Mouse (Mus musculus) hematopoietic stem cell, adult 5-6 weeks (primary cell): ENCODE results near the gene Efemp2. TPM values are rescaled to one million over a fixed set of nuclear protein-coding genes. Genes with fewer than 3 reads are reported as not detected.

Source experiments
- ATAC-seq, 2 experiments: fragments of 125-278 bp in 1 of 2; replicated peaks in 1 of 2; 2 replicates each; pipeline ENCODE4 v1.8.0; 2016 to 2017; ENCODE audit warnings: inconsistent platforms in 2 of 2, mild to moderate bottlenecking in 2 of 2, moderate number of reproducible peaks in 2 of 2, low read depth in 1 of 2, moderate TSS enrichment in 1 of 2; ENCODE audit not compliant: low FRiP score in 2 of 2, poor library complexity in 2 of 2, severe bottlenecking in 2 of 2, insufficient read depth in 1 of 2, low TSS enrichment in 1 of 2
- total RNA-seq: library from RNA; stranded (forward); fragments of 172-1452, 232-1000 nt; gene quantifications from 2 replicates; pipeline ENCODE4 v1.2.3, GENCODE M21; 2017

The Efemp2 gene
- total RNA-seq, 1 experiment from 2014 or later = not detected

DNA sequence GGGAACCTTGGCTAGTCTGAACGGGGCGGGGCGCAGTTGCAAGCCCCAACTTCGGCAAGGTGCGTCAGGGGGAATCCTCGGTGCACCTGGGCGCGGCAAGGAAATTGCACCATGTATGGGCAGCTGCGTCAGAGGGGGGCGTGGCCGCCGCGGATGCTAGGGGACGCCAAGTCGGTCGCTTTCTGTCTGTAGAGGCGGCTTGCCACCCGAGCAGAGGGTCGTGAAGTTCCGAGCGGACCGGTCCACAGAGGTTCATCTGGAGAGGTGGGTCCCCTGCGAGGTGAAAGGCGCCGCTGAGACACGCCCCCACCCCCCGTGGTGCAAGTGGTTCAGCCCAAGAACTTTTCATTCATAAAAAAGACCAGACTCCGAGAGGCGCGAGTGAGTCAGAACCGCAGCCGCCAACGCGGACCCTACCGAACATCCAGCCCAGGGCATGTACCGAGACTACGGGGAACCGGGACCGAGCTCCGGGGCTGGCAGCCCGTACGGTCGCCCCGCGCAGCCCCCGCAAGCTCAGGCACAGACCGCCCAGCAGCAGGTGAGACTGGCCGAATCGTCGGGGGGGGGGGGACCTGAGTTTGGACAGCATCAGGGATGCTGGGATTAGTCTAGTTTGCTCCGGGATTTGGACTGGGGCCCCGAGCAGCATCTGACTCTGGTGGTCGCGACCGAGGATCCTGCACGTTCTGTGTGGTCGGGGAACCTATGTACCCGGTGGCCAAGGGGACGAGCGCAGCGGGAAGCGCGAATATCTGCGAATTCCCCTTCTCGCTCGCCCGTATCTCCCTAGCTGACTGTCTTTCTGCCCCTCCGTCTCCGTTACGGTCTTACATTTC, 26.0 kb upstream of the Efemp2 start, which contains the start of gene Fosl1:
TSS of gene Fosl1 (plus strand) at position 33 of the 839 bp plus-strand sequence.
- peak; percentile 79 to 82 for ATAC-seq

DNA sequence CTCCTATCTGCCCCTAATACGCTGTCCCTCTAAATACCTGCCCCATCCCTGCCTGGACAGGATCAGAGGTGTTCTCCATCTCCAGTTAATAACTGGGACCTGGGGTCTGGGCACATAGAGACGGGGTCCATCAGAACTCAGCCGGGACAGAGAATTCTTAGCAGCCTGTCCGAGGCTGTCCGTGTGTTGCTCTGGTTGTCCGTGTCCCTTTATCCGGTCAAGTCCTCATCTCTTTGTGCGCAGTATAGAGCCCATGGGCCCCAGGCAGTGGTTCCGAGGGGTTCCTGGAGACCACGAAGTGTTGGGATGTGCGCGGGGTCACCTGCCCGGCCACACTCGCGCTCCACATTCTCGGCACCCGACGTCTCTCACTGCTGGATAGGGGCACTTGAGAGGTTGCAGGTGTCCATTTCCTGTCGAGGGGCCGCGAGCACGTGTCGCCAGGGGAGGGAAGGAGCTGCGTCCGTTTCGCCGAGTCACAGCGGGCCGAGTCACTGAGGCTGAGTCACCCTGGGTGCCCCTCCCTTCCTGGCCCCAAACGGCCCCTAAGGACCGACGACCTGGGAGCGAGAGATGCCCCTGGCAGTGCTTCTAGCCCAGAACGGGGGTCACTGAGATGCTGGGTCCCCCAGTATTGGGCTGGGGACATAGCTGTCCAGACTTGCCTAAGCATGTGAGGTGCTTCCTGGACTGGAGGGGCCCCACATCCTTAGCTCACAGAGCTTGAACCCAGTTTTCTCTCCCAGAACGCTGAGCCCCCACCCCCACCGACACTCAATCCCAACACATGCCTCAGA, 25.2 kb upstream of the Efemp2 start:
- peak; percentile 38 to 63; a peak in 2 of 4 replicates for ATAC-seq

DNA sequence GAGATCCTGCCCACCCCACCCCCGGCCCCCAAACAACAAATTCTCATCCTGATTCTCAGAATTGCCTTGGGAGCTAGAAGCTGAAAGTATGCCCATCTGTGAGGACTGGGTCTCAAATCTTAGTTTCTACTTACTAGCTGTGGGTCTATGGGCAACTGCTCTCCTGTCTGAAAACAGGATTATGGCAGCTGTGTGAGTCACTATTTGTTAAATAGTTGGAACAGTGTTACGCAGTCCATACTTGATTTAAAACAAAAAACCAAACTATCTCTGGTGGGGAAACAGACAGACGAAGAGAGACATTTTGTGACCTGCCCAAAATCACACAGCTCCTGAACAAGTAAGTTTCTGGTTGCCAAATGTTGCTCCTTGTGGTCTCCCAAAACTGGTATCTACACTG, 24.1 kb upstream of the Efemp2 start:
- ATAC-seq = no peak

DNA sequence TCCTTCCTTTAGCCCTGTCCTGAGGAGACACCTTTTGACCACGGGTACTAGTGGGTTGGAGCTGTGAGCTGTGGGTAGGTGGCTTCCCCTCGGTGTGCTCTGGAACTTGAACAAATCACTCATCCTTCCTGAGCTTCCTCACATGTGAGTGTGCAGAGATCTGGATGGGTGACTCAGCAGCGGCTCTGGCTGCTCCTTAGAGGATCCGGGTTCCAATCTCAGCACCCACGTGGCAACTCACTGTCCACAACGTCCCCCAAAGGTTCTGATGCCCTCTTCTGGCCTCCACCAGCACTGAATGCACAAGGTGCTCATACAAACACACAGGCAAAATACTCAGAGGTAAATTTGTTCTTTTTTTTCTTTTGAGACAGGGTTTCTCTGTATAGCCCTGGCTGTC, 22.0 kb upstream of the Efemp2 start:
- ATAC-seq = no peak

DNA sequence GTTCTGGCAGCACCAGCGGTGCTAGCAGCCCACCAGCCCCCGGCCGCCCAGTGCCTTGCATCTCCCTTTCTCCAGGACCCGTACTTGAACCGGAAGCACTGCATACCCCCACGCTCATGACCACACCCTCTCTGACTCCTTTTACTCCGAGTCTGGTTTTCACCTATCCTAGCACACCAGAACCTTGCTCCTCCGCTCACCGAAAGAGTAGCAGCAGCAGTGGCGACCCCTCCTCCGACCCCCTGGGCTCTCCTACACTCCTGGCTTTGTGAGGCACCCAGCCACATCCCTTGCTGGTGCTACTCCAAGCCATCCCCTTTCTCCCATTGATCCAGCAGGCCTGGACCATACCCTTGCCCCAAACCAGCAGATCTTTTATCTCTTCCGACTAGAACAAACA, 18.7 kb upstream of the Efemp2 start:
- no peak for ATAC-seq

DNA sequence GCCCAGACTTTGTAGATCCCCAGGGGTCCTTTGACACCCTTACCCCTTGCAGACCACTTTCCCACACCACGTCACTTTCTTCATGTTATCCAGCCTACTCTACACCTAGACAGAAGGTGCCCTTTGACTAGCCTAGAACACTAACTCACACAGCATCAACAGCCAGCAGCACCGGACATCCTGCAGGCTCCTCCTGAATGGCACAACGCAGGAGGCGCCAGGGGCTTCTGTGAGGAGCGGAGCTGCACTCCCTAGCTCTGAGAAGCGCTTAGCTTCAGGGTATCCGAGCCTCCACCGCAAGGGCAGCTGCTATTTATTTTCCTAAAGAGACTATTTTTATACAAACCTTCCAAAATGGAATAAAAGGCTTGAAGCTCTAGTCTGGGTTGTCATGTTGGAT, 18.2 kb upstream of the Efemp2 start:
- no peak for ATAC-seq

DNA sequence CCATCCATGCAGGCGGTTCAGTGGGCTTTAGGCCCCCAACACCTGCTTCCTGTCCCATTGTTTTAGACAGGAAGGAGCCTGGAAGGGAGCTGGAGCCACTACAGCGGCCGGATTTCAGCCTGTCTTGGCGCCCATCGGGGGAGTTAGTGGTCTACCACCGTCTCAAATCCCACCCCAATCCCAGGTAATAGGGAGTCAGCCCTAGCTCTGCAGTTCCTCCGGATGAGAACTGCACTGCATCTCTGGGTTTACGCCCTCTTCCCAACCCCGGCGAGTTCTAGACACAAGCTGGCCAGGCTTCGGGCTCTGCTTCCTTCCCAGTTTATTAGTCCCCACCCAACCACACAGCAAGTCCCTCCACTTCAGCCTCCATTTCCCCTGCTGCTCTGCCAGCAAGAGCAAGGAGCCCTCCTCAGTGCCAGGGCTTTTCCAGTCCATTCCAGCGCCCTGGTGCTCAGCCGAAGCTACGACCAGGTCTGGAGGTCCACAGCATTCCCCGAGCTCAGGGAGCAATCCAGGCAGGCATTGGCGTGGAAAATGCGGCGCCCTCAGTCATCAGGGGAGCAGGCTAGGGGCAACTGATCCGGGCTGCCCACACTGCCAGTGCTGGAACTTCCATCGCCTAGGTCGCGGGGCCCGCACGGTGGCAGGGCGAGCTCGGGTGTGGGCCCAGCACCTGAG, 17.4 kb upstream of the Efemp2 start:
- no peak for ATAC-seq

DNA sequence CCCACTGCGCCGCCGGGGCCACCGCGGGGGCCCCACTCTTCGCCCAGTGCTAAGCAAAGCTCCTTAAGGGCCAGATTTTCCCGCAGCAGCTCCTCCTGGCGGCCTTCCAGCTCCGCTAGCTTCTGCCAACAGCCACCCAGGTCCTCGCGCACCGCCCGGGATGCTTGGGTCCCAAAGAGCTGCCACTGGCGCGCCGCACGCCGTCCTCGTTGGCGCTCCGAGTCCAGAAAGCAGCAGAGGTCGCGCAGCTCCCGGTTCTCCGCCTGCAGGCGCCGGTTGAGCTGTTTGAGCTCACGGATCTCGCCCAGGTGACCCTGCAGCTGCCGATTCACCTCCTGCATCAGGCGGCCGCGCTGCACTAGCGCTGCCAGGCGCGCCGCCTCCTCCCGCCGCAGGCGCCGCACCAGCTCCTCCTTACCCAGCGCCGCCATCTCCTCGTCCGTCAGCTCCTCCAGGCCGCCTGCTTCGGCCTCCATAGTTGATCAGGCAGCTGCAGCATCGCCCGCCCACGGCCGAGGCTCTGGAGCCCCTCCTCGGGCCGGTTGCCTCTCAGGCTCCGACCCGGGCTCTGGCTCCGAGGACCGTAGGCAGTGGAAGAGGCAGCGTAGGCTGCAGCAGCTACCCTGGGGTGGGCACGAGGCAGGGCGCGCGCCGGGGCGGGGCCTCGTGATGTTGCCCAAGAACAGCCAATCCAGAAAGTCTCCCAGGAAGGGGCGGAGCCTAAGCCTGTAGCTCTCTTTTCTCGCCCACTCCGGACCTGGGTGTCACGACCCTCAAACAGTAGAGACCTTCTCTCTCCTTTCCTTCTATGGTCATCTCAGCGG, 16.6 kb upstream of the Efemp2 start:
- peak; percentile 80 to 81 for ATAC-seq

DNA sequence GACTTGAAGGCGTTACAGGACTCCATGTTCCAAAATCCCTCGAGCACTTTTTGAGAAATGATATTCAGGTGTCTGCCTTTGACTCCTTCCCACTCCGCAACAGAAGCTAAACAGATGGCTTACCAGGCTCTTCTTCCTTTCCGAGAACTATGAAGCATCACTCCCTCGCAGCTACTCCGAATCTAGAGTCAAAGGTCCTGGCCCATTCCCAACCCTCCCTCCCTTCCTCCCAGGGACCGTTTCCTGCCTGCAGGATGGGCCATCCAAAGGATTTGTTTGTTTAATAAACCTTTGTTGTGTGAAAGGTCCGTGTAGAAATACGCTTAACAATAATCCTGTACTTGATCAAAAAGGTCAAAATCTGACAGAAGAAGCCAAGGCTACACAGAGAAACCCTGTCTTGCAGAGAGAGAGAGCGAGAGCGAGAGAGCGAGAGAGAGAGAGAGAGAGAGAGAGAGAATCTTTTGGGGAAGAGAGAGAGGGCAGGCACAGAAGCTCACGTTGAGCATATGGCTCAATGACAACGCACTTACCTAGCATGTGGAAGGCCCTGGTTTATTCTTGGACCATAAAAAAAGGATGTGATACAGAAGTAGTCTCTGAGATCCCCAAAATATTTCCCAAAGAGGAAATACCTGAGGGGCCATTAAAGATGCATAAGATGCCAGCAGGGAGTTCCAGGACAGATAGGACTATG, 15.9 kb upstream of the Efemp2 start, which contains the start of gene Ccdc85b:
TSS of gene Ccdc85b (minus strand) at position 149 of the 697 bp plus-strand sequence.
- ATAC-seq = 0 out of 4 replicates have a peak, but pooled peaks of 1 of the 2 experiments have one; percentile 3

DNA sequence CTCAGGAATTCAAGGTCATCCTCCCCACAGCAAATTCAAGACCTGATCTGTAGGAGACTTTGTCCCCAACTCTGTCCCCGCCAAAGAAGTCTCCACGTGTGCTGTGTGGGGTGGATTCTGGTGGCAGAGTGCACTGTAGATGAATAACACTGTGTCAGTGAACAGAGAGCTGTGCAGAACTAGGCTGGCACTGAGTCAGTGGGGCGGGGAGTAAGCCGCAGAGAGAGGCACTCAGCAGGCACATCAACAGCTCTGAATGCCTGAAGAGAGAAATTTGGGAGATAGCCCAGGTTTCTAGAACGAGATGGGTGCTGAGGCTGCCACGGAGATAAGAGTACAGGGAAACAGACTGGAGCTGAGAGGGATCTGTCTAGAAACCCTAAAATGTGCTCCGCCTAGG, 14.7 kb upstream of the Efemp2 start:
- no peak for ATAC-seq

DNA sequence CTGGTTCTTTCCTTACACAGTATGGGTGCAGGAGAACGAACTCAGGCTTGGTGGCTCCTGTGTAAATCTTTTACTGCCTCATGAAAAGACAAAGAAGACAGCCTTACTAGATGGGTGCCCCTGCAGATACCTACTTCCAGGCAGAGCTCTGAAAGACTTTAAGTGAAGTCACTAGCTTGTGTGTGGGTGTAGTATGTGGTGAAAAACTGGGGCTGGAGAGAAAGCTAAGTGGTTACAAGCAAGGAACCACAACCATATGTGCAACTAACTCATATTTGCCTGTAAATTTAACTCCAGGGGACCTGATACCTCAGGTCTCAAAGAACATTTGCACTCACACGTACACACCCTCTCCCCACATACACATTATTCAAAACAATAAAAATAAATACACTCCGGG, 13.9 kb upstream of the Efemp2 start:
- ATAC-seq = no peak

DNA sequence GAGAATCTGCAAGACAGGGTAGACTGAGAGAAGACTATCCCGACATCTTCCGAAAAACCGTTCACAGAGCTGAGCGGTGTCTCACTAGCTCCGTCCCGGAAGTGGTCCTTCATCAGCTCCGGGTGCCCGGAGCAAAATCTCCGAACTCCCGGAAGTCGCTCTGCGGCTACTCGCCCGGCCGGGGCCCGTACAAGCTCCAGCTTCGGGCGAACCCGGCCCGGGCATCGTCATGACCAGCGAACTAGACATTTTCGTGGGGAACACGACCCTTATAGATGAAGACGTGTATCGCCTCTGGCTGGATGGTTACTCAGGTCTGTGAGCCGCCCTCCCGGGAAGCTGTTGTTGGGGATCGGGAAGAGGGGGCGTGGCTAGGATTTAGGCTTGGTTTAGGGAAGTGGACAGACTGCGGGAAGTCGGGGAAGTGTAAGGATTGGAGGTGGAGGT, 13.3 kb upstream of the Efemp2 start, which contains the start of gene Fibp:
TSS of gene Fibp (plus strand) at position 151 of the 447 bp plus-strand sequence.
- ATAC-seq = peak; percentile 65 to 79

DNA sequence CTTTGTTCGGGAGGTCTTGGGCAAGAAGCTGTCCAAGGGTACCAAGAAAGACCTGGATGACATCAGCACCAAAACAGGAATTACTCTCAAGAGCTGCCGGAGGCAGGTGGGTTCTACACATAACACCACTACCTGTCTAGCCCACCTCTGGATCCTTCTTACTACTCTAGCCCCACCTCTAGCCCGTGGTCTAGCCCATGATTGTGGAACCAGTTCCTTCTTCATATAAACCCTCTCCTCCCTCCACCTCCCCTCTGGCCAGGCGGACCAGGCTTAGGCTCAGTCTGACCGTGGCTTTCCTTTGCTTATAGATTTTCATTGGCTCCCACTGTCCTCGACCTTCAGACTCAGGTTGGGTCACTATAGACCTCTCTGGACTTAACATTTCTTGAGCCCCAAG, 12.3 kb upstream of the Efemp2 start:
- no peak for ATAC-seq

DNA sequence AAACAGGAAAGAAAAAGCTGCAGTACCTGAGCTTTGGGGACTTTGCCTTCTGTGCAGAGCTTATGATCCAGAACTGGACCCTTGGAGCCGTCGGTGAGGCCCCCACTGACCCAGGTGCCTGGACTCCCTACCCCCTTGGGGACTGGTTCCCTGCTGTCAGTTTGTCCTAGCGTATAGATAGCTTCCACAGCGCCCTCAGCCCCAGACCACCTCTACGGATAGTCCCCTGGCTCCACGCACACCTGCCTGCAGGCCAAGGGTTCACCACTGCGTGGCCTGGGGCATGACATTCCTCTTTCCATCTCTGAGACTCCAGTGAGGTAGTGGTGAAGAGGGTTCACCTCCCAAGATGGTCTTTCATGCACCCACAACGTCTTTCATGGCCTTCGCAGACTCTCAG, 10.5 kb upstream of the Efemp2 start:
- ATAC-seq = no peak

DNA sequence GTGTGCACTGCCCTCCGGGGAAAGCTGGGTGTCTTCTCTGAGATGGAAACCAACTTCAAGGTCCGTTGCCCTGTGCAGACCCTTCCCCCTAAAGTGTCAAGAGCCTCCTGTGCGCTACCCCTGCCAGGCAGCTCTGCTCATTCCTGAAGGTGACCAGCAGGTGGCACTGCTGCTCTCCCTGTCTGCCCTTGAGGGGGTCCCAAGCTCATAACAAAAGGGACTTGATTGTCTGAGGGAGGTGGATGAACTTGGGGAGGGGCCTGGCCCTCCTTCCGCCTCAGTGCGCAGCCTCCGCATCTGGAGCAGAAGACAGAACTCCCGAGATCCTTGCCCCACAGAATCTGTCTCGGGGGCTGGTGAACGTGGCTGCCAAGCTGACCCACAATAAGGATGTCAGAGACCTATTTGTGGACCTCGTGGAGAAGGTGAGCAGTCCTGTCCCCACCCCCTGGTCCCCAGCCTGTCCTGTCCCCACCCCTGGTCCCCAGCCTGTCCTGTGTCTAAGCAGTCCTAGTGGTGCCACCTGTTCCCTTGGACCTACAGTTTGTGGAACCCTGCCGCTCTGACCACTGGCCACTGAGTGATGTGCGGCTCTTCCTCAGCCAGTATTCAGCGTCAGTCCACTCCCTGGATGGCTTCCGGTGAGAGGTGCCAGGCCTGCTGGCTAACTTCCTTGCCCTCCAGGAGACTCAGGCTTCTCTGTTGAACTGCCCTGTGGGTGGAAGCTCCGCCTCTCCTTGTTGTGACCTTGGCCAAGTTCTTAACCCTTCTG, 9.8 kb upstream of the Efemp2 start:
- ATAC-seq = peak; percentile 9 to 29; a peak in 1 of 4 replicates

DNA sequence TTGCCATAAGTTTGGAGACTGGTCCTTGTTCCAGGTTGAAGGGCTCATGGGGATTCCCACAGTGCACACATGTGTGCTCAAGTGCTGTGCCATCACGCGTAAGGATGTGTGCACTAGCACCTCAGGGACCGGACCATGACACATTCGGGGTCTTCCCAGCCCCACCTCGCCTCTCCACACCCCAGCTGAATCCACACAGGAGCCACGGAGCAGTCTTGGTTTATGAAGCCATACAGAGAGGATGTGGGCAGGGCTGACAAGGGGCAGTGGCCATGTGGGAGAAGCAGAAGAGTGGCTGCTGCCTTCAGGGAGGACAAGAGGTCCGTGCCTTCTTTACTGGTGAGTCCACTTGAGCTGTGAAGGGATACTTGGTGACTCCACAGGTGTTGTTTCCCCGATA, 8.7 kb upstream of the Efemp2 start:
- no peak for ATAC-seq
